Mouse (Mus musculus) adrenal gland, adult 8-10 months (tissue): ENCODE measurements around the gene Ube4a. TPM values are rescaled to one million over a fixed set of nuclear protein-coding genes. Genes with fewer than 3 reads are reported as not detected.
"Not testable (repeated sequence)": the region's sequence is repeated elsewhere in the genome, so short reads cannot be mapped to it uniquely, and the experiment has no call there.

ENCODE experiments used
- DNase-seq: peaks from one replicate; pipeline ENCODE4 v3.0.0; 2022
- total RNA-seq, 4 experiments: library from RNA; stranded (reverse); gene quantifications; 2 replicates each; pipeline ENCODE4 v1.2.4; 2022

Ube4a gene
- total RNA-seq, 4 experiments from 2014 or later: 85.1 to 103 (median 98.7) TPM

GRCm38 (mm10) chr9:44980242-44980641 is 14.8 kb upstream of the Ube4a start, which contains the start of gene Cd3g:
TSS of gene Cd3g (minus strand) at chr9:44980431.
- no peak for DNase-seq

GRCm38 (mm10) chr9:44979806-44980205 is 14.4 kb upstream of the Ube4a start:
- no peak for DNase-seq

DNA sequence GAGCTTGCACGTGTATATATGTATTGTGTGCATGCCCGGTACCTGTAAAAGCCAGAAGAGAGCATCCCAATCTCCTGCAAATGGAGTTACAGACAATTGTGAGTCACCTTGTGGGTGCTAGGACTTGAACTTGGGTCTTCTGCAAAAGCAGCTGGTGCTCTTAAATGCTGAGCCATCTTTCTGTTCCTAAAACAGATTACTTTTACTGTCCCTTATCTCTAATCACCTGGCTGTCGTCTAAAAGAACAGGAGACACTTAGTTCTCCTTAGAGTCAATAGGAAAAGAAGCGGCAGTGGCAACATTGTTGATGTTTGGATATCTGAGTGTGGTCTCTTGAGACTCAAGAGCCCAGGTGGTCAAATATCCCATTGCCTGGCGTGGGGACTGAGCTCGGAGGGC is 12.4 kb upstream of the Ube4a start:
- no peak for DNase-seq

DNA sequence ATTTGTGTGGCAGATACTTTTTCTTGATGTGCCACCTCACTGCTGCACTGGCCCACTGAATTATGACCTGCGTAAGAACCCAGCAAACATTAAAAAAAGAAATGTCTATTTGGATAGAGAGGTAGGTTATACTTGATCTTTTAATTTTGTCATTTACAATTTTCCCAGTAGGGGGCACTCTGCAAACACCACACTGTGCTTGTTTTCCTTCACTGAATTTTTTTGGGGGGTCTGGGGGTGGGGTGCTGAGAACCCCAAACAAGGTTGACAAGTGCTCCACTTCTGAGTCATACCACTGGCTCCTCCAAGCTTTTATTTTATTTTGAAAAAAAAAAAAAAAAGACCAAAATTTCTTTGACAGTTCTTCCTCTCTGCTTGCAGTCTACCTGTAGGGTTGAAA is 4.0 kb upstream of the Ube4a start:
- no peak for DNase-seq

GRCm38 (mm10) chr9:44967763-44968162 is 2.4 kb upstream of the Ube4a start:
- not testable (repeated sequence) for DNase-seq

- DNase-seq: peak; percentile 77
These were observed 1.4 kb upstream of the Ube4a start for GRCm38 (mm10) chr9:44966815-44967242.

DNA sequence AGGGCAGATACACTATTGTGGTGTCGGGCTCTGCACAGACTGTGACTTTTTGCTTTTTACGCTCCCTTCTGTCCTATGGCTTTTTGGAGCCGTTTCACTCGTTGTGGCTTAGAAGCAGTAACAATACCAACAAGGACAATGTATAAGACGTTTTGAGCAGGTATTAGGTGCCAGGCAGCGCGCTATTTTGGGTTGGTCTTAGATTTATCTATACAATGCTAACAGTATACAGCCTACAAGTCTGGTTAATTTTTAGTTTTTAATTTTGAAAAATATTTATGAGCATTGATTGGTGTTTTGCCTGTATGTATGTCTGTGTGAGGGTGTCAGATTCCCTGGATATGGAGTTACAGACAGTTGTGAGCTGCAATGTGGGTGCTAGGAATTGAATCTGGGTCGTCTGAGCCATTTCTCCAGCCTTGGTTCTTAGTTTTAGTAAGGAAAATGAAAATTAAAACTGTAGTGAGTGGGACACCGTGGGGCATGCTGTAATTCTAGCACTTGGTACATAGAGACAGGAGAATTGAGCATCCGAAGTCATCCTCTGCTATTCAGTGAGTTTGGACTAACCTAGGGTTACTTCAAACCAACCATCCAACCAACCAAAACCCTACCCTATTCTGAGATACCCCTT is 550 bp upstream of the Ube4a start:
- no peak for DNase-seq

- DNase-seq: no peak
These were observed 11.0 kb downstream of the Ube4a start for GRCm38 (mm10) chr9:44954432-44954831.

DNA sequence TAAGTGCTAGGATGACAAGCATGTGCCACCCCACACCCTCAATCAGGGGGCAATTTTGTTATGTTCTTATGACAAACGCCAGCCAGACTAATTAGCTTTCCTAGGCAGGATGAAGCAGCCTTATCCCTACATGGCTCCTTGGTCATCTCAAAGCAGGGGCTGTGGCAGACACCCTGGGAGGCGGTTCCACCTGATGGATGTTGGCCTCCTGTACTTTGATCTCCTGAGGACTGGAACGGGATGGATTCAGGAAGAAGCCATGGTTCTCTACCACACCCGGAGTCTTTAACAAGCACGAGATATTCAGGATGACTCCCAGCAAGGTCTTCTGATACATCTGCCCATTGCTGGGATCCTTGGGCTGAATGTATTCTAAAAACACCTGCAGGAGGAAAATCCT is 17.6 kb downstream of the Ube4a start:
- no peak for DNase-seq

- DNase-seq: no peak
These were observed 19.2 kb downstream of the Ube4a start for GRCm38 (mm10) chr9:44946185-44946695.

DNA sequence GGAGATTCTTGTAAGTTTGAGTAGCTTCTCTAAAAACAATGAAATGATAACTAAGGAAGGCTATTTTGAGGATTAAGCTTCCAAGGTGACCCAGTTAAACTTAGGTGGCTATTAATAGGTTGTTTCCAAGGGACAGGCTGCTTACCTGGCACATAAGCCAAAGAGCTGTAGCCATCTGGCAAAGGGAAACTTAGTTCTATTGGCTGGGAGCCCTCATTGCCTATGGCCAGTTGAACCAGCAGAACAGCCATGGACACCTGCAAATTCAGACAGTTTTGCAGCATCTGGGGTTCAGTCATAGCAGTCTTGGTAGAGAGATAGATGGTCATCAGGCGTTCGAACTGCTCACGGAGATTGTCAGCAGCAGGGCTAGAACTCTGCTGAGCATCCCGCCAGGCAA is 23.0 kb downstream of the Ube4a start:
- DNase-seq: no peak

GRCm38 (mm10) chr9:44941756-44942155 is 23.6 kb downstream of the Ube4a start:
- DNase-seq: no peak

GRCm38 (mm10) chr9:44921543-44921942 is 43.9 kb downstream of the Ube4a start:
- DNase-seq: no peak

DNA sequence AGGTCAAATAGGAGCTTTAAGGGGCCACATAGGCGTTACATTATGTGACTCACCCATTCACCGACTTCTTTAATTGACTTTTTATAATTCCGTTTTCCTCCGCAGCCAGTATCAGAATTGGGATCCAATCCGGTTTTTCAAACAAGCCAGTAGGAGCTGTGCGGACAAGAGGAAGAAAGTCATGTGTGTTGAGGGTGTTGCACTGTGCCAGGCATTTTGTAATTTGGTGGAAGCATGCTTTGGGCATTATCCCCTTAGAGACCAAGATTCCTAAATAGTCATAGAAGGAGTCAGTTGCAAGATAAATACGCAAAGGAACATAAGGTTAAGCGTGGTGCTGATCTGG is 44.3 kb downstream of the Ube4a start:
- DNase-seq: peak; percentile 60

- peak; percentile 78 for DNase-seq
These were observed 44.9 kb downstream of the Ube4a start, which contains the start of gene Atp5l for GRCm38 (mm10) chr9:44920374-44921122. TSS of gene Atp5l (minus strand) at chr9:44920742.

DNA sequence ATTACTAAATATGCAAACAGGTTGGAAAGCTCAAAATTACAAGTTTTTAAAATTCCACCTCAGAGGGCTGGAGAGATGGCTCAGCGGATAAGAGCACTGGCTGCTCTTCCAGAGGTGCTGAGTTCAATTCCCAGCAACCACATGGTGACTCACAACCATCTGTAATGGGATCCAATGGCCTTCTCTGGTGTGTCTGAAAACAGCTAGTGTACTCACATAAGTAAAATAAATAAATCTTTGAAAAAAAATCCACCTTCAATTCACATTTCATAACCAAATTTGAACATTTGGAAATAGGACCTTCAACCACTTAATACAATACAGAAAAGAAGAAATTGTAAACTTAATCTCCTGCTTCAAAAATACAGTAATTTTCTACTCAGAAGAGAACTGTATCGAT is 45.8 kb downstream of the Ube4a start:
- DNase-seq: no peak

DNA sequence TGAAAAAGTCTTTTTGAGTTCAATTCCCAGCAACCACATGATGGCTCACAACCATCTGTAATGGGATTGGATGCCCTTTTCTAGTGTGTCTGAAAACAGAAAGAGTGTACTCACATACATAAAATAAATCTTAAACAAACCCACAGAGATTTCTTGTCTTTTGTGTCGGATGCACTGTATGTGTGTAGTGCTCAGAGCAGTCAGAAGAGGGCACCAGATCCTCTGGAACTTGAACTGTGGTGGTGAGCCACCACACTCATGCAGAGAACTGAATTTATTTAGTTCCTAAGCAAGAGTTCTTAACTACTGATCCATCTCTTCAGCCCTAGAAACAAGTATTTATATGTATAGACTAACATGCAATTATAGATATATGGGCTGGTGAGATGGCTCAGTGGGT is 49.2 kb downstream of the Ube4a start:
- no peak for DNase-seq

GRCm38 (mm10) chr9:44914706-44915105 is 50.7 kb downstream of the Ube4a start:
- no peak for DNase-seq

- no peak for DNase-seq
These were observed 54.0 kb downstream of the Ube4a start for GRCm38 (mm10) chr9:44911365-44911764.

DNA sequence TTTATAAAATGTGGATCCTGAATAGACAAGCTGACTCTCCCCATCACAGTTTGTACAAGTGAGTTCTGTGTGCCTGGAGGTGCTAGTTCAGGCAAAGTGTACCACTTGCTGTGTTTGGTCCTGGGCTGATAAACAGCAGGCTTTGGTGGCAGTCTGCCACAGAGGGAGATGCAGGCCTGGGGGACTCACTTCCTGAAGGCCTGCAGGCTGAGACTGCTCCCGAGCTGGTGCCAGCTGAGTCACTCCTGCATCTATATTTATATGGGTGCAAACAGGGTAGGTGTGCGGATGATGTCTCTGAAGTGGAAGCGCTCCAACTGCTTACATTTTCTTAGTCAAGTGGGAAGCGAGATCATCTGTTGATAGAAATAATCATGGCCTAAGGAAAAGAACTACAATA is 59.8 kb downstream of the Ube4a start:
- DNase-seq: no peak

- peak; percentile 63 for DNase-seq
These were observed 60.4 kb downstream of the Ube4a start for GRCm38 (mm10) chr9:44904964-44905363.

DNA sequence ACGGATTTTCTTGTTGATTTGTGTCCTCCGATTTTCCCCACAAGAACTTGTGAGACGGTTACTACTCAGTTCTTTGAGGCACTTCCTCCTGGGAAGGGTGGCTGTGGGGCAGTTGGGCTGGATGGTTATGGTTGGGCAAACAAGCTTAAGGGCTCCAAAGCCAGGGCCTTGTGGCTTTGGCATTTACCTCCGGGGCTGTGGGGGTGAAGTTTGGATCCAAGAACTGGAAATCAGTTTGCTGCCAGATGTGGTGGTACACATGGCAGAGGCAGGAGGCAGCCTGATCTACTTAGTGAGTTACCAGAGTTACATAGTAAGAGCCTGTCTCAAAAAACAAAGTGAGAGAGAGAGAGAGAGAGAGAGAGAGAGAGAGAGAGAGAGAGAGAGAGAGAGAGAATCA is 61.5 kb downstream of the Ube4a start:
- no peak for DNase-seq

DNA sequence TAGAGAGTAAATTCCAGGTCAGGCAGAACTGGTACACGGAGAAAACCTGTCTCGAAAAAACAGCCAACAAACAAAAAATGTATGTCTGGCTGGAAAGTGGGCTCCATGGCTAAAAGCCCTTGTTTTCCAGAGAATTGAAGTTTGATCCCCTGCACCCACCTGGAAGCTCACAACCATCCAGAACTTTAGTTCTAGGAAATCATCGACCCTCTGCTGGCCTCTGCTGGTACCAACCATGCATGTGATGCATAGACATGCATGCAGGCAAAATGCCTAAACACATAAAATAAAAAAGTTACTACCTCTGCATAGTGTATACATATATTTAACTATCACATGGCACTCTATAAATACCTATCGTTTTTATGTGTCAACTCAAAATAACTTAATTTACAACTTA is 65.0 kb downstream of the Ube4a start:
- no peak for DNase-seq

DNA sequence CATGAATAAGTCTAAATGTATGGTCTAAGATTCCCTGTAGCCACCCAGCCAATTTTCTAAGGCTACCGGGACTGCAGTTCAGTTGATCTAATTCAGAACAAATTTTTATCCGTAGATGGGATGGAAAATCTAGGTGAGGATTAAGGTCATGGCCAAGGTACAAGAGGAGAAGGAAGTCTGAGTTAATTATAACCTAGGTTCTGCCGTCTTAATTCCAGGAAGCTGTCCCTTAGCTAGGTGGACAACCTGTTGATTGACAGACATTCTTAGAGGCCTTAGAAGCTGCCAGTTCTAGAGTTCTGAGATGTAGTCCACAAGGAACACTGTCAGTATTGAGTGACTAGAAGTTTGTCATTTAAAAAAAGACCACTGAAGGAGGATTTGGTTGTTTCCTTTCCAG is 65.7 kb downstream of the Ube4a start:
- DNase-seq: no peak
